Mouse (Mus musculus) left cerebral cortex, adult 18-20 months (tissue): Measurements from ENCODE around the gene Tpcn1. TPM values are rescaled to one million over a fixed set of nuclear protein-coding genes. Genes with fewer than 3 reads are reported as not detected.

ENCODE experiments used
- DNase-seq, 2 experiments: peaks; one replicate each; pipeline ENCODE4 v3.0.0; 2021 to 2022; ENCODE audit warnings: low spot score in 2 of 2, mixed read lengths in 1 of 2
- total RNA-seq, 2 experiments: library from RNA; stranded (reverse); gene quantifications; 2 replicates each; pipeline ENCODE4 v1.2.3; 2021

The Tpcn1 gene
- total RNA-seq, 2 experiments from 2014 or later = 34.9 to 35.8 TPM

DNA sequence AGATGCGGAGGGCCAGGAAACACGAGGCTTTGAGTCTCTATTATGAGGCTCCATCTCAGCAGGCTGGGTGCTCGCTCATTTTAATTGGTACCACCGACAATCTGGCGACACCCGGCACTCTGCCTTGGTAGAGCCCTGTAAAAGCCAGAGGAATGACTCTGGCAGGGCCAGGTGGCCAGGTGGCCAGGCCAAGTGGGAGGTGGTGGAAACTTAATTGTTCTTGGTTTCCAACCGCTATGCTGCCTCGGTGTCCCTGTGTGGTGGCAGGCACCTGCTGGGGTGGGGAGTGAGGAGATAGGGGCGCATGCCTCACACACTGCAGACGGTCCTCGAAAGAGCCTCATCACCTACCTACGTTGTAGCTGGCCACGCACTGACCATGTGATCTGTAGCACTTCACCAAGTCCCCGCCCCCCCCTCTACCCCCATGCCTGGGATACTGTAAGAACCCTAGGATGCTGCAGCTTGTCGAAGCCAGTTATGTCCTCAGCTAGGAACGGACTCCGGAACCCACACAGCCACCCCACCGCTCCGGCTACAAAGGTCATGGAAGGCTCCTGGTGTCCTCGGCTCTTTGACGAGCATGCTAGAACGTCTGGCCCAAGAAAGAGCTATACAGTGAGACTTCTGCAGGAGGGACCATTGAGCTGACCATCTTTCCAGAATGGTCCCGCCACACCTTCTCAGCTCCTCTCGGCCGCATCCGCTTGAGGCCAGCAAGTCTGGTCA lies 8.4 kb downstream of the Tpcn1 start:
- DNase-seq = no peak

DNA sequence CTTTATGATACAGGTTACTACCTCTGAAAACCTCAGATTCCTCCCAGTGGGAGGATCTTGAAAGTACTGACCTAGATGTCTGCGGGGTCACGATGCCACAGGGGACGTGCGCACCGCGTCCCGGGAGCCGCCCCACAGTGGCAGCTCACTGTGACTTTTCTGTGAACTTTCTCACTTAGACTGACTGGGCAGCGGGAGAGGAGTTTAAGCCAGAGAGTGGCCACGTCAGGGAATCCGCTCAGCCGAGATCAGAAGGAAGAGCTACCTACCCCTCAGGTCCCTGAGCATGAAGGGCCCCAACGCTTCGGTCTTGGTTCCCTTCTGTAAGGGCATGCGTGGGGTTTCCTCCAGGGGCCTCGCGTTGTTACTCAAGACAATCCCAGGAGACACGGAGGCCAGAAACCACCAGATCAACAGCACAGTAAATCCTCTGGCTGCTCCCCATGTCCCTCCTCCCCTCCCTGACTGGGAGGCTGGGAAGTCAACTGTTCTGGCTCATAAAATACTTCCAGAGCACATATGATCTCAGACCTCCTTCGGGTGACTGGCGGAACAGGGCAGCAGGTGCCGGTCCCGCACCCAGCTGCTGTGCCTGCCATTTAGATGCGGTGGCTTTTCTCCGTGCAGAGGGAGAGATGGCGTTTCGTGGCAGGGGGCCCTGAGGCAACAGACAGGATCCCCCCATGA lies 9.1 kb downstream of the Tpcn1 start:
- no peak for DNase-seq

DNA sequence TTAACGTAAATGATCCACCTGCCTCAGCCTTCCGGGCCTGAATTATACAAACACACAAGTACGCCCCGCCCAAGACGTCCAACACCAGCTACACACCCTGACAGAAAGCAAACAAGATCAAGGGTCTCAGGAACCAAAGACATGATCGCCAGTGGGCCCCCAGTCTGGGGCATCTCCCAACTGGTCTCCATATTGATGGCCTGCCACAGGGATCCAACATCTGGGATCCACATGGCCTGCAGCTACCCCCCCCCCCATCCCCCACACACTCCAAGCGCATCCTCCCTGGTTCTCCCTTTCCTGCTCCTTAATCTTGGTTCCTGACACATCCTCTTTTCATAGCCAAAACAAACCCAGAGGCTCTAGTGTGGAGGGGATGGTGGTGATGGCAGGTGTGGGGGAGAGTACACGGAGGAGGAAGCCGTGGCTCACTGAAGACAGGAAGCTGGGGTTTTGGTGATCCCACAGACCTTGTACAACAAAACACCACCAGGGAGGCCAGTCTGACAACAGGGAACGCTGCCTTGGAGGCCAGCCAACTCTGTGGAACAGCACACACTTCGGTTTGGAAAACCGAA lies 9.9 kb downstream of the Tpcn1 start:
- DNase-seq = no peak

DNA sequence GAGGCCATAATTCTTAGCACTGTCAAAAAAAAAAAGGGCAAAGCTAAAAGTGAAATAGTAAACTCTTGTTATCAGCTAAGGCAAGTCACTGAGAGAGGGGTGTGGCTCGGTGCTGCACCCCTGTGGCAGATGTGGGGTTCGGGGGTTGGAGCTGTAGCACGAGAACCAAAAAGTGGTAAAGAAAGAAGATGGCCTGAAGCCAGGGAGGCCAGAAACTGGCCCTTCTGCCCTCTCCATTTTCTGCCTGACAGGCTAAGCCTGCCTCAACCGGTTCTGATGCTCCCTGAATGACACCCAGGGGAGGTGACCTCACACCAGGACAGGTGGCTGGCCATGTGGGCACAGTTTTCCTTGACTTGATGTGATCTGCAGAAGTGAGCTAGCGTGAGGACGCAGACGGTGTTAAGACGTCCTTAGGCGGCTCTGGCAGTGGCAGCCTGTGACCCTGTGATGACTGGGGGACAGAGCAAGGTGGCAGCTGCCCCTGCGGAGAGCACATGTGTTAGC lies 10.5 kb downstream of the Tpcn1 start:
- DNase-seq = no peak

DNA sequence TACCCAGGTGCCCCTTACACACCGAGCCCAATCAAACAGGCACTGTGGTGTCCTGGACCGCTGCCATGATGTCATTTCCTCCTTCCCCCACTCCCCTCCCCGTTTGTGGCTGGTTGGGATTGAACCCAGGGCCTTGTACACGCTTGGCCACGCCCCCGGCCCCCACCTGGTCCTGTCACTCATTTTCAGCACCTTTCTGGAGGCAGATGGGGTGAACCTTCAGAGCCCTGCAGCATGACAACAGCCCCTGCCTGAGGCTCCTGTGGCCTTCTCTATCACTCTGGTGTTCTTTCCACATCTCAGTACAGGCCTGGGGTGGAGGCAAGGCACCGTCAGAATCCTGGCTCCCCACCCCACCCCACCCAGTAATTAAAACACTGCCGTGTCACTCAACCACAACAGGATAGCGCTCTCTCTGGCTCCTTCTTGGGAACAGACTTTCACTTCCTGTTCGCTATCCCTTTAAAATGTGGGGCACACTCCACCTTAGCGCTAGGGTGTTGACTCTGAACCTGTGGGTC lies 11.6 kb downstream of the Tpcn1 start:
- DNase-seq = no peak

DNA sequence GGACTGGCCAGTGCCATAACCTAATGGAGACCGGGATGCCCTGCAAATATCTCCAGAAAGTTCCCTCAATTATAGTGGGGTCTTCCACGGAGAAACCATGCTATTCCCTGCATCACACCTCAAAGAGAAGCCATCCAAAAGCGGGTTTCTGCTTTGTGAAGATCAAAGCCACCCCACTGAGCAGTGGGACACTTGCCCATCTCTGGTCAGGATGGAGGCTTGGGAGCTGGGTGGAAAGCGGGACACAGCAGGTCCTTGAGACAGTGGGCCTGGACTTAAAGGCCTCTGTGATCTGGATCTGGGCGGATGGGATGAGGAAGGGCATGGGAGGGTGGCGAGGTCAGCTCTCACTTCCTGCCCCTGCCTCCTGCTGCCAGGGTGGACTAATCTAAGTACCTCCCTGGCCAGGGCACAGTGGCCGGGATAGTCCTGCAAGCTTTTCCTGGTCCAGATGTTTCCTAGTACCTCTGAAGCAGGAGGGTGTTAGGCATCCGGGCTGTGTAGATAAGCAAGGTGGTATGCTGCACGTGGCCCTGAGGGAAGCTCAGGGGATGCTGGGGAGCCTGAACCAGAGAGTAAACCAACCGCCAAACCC lies 13.9 kb downstream of the Tpcn1 start:
- no peak for DNase-seq

DNA sequence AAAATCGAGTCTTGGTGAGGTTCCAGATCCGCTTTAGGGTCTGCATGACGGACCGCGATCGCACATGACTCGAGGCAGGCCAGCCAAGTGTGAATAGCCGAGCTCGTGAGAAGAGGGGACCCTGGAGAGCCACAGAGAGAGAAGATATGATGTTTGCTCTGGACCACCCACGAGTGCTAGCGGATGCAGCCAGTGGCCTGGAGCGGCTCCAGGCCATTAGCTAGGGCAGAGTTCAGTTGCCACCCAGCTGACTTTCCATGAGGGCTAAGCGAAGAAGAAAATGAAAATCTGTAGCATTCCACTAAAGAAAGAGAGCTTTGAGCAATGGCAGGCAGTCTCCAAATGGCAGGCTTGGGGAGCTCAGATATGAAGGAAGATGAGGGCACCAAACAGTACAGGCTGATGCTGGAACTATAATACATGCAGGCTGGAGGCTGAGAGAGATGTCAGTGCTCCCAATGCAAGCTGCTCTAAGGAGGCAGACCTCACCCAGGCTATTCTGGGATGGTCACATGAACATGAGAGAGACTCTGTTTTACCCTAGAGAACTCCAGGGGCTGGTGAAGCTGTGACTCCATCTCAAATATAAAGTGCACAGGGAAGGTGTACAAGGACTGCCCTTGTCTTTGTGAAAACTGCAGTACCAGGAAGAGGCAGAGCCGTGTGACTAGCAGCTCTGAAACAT lies 17.3 kb downstream of the Tpcn1 start:
- DNase-seq = no peak

DNA sequence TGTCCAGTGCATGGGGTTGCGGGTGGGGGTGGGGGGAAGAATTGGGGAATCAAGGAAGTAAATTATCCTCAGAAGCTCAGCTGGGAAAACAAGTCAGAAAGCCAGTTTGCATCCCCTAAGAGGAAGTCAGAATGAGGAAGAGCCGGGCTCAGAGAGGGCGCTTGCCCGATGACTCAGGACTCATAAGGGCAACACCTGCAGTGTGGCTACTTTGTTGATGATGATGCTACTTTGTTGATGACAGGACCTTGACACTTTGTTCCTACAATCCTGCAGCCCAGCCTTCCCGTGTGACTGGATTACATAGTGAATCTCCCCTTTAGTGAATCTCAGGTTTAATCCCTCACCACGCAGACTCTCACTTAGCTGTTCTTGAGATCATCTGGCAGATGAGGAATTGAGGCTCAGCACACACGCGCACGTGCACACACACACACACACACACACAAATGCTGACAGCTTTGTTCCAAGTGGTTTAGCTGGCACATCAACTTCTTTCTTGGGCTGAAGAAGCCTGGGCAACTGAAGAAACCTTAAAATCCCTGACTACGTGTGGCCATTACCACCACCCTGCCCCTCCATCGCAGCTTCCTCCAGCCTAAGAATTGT lies 18.1 kb downstream of the Tpcn1 start:
- DNase-seq = no peak

DNA sequence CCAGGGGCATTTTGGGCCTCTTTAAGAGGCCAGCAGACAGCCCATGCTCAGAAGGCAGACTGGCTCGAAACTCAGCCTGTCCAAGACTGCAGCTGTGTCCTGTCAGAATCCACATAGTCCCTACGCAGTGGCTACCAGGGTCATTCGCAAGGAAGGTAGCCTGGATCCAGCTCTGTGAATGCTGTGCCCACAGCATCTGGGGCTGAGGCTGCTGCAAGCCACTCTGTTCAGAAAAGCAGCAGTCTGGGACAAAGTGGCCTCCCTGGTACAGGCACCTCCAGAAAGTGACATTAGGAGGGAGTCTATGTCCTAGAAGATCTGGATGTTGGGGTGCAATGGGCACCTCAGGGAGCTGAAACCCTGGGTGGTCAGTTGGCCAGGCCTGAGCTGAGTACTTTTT lies 18.7 kb downstream of the Tpcn1 start:
- no peak for DNase-seq

DNA sequence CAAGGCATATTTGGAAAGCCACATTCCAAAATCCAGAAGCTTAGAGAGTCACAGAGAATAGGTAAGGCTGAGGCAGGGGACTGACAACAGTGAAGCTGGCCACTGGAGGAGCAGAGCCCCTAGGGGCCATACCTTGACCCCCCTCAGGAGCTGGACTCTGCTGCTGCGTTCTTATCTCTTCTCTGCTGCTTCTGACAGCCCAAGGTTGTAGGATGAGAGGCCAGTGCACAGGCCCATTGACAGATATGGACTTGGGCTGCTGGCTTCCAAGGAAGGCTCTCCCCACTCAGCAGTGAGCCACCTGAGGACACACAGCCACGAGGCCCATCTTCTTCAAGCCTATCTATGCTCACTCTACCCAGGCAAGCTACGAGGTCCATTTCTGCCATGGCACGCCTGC lies 19.5 kb downstream of the Tpcn1 start:
- DNase-seq = no peak

DNA sequence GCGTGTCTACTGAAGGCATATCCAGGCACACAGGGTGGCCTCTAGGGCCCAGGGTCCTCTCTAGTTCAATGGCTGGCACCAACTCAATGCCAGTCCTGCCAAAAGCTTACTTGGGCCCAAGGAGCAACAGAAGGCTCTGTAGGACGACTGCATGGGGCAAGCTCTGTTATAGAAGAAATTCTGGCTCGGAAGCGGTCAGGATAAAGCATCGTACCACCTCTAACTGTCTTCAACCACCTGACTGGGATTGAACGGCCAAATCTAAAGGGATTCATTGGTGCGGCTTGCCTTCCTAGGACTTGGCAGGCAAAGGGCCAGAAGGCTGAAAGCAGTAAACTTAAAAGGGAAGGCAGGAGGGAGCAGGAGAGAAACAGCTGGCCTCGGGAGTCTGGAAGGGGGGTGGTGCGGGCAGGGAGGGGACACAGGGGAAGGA lies 20.1 kb downstream of the Tpcn1 start:
- DNase-seq = no peak

DNA sequence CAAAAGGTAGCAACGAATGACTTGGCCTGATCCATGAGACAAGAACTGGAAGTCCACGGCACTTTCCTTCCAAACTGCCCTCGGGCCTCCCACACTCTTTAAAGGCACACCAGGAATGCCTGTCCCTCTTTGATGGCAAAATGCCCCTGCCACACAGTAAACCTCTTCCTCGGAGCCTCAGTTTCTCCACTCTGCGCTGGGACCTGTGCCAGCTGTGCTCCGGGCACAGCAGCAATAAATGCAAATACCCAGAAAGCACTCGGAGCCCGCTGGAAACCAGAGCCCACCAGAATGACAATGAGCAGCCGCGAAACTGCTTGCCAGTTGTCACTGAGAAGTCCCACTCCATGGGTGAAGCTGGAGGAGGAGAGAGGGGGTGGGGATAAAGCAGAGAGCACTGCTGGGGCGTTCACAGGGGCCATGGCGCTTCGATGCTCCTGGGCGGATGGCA lies 20.7 kb downstream of the Tpcn1 start:
- DNase-seq = no peak

DNA sequence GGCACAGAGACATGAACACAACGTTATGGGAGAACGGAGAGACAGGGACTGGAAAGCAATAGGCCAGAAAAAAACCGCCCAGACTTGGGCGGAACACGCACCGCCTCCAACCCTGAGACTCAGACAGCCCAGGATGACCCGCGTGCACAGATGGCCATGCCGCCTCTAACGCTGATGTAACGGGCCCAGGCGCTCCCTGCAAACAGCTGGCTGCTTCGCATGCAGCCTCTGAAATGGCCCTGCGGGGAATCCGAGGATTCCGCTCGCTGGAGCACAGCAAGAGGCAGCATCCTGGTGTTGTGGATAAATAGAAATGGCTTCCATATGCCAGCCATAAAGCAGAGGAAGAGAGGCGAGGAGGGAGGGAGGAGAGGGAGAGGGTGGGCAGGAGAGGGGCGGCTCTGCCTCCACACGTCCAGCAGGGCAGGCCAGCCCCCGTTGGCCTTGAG lies 21.2 kb downstream of the Tpcn1 start:
- peak in 1 of 2 experiments; percentile 62 for DNase-seq

DNA sequence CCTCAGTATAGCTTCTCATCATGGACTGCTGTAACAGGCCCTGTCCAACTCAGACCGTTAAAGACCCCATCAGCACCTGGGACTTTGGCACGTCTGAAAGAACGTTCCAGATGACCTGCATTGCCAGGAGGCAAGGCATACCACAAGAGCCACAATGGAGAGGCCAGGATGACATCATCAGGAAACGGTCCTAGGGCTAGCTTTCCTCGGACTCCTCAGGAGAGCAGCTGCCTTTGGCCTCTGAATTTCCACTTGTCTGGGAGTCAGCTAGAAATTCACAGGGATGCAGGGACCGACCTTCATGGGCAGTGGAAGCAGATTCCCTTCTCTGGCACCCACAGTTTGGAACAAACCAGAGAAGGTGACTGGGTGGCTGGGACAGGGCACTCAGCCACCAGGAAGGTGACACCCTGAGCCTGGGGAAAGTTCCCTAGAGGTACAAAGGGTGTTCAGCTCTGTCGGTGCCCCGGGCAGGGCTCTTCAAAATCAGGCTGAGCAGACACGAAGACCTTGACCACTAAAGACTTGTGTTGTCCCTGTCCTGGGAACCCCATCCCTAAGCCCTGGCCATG lies 21.7 kb downstream of the Tpcn1 start:
- no peak for DNase-seq

DNA sequence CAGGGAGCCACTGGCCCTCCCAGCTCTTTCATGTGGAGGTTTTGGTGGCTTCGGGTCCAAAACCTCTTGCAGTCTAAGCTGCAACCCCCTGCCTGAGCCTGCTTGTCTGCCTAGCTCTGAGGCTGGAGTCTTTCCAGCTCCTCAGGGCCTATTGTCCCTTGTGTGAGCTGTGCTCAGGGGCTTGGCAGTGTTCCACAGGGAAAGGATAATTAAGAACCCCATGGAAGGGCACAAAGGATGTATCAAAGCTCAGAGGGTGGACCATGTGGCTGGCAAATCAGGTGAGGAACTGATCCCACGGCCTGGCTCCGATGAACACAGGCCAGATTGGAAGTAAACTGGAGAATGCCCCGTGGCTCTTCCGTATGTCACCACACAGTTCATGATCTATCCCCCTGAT lies 22.4 kb downstream of the Tpcn1 start:
- no peak for DNase-seq

DNA sequence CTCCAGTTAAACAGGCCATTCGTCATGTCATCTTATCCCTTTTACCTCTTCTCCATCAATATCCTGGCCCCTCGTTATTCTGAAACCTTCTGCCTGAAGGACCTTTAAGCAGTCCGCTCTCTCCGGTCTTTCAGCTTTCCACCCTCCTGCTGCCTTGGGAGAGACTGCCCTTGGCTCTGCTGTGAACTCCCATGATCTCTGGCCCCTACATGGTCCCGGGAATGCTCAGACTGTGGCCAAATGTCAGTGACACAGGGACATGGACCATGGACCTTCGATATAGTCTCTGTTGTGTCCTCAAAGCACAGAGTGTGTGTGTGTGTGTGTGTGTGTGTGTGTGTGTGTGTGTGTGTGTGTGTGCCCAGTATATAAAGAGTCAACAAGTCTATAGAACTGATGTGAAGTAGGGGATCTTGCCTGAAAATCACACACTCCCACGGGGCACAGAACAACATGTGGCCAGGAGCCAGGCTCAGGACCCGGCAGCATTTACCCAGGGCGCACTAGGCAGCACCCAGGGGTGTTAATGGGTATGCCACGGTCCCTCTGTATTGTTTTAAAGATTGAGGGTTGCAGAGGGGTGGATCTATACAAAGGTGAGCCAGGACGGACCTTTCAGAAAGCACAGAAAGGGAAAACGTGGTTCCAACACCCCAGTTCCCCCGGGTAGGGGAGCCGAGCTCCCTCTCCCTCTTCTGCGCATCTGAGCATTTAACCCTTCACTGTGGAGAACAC lies 23.1 kb downstream of the Tpcn1 start:
- DNase-seq = no peak

DNA sequence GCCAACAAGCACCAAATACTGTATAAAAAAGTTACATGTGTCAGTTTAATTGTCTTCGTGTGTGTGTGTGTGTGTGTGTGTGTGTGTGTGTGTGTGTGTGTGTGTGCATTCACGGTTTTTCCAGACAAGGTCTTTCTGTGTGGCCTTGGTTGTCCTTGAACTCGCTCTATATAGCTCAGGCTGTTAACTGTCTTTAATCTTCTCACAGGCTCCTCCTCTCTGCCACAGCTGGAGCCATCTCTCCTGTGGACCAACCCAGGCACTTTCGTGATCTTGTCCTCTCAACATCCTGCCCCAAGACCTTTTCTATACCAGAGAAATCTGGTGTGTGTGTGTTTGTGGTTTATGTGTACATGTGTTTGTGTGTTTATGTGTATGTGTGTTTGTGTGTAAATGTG lies 24.6 kb downstream of the Tpcn1 start:
- DNase-seq = no peak

DNA sequence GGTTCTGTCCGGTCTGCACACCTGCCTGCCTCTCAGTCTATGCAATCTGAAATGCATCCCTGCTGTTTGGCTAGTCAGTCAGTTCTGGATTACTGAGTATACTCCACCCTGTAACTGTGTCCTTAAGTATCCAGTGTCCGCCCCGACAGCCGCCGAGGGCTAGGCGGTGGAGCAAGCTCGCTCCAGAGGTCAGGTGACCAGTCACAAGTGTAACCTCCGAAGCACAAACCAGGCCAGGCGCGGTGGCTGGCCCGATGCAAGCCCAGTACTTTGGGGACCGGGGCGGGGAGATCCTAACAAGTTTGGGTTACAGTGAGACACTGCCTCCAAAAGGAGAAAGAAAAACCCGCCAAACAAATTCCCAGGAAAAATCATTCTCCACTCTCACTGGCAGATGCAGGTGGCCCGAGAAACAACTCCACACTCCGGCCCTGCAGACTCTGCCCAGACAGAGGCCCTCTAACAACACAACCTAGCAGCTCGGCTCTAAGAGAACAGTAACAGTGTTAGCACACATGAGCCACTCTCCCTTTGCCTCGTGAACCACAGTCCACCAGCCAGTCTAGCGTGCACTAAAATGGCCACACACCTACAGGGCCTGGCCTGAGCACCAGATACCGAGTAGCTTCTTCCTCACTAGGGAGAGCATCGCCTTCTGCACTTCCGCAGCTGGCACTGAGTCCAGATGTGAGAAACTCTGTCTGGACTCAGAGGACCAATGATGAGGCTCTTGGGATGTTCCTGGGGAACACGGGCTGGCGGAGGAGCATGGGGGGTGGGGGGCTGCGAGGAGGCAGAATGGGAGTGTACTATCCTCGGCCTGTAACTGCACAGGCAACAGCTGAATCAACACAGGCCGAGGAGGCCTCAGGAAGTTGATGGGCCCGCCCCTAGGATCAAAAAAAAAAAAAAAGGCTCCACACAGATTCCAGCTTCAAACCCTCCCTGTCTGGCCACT lies 25.2 kb downstream of the Tpcn1 start:
- no peak for DNase-seq
